Mouse (Mus musculus): ENCODE measurements around the gene Ncoa1. TPM values are rescaled to one million over a fixed set of nuclear protein-coding genes. Genes with fewer than 3 reads are reported as not detected.
"Not testable (repeated sequence)": the region's sequence is repeated elsewhere in the genome, so short reads cannot be mapped to it uniquely, and the experiment has no call there.

Gene Ncoa1
- total RNA-seq, 2 experiments from 2014 or later = 142 to 146 TPM

DNA sequence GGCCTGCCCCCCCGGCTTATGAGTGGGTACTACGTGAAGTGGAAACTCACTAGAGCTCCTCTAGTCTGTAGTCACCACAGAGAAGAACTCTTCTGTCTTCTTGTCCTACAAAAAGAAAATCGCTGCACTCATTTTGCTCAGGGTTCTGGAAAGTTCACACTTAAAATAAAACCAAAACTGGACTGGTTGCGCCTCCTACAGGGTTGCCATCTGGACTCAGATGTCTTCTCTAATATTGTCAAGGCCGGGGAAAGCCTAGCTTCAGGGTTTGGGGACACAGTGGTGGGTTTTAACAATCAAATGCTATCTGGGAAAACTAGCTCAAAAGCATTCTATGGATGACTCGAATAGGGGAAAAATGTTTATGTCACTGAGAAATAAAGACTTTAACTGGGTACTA lies 227.2 kb downstream of the Ncoa1 start:
- no peak overlapping the region for H3K27ac ChIP-seq
- TF ChIP-seq CTCF (conservative IDR thresholded peaks at IDR 0.05) = 0 out of 2 replicates have a peak, but pooled peaks have one; percentile 8

GRCm38 (mm10) chr12:4245742-4246141 lies 231.2 kb downstream of the Ncoa1 start:
- no peak for TF ChIP-seq CTCF (conservative IDR thresholded peaks at IDR 0.05)
- DNase-seq (ENCODE audit: low spot score in 2 of 2) = no peak
- H3K27ac ChIP-seq = no peak overlapping the region
- H3K4me3 ChIP-seq = no peak overlapping the region

More for the DNA sequence above, 227.2 kb downstream of the Ncoa1 start:
- H3K4me3 ChIP-seq = no peak overlapping the region
- no peak for DNase-seq (ENCODE audit: low spot score in 2 of 2)

GRCm38 (mm10) chr12:4243805-4244204 lies 233.2 kb downstream of the Ncoa1 start:
- TF ChIP-seq CTCF (conservative IDR thresholded peaks at IDR 0.05) = no peak
- no peak overlapping the region for H3K4me3 ChIP-seq
- DNase-seq (ENCODE audit: low spot score in 2 of 2) = no peak
- H3K27ac ChIP-seq = no peak overlapping the region

- DNase-seq (ENCODE audit: low spot score in 2 of 2) = not testable (repeated sequence)
Measured at GRCm38 (mm10) chr12:4240281-4240680, 236.7 kb downstream of the Ncoa1 start.

DNA sequence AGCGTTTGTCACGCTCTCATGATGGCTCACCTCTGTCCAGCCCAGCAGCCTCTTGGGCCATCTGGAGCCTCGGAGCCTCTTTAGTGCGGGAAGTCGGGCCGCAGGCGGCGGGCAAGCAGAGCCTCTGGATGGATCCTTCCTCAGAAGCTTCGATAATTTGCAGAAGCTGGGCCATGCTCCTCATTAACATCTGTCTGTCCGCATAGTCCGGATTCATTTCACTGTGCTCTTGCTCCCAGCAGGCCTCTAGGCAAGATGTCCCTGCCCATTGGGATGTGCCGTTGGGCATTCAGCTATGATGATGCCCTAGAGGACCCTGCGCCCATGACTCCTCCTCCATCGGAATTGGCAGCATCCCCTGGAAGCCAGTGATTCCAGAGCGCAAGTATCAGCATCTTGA lies 239.5 kb downstream of the Ncoa1 start:
- H3K27ac ChIP-seq = no peak overlapping the region
- TF ChIP-seq CTCF (conservative IDR thresholded peaks at IDR 0.05) = no peak
- no peak for DNase-seq (ENCODE audit: low spot score in 2 of 2)
- no peak overlapping the region for H3K4me3 ChIP-seq

More at GRCm38 (mm10) chr12:4240281-4240680, 236.7 kb downstream of the Ncoa1 start:
- H3K27ac ChIP-seq, H3K4me3 ChIP-seq: not testable (repeated sequence)

- peak within 1 kb of the TSS; percentile 77 for H3K4me3 ChIP-seq
- peak; percentile 89 to 97 for DNase-seq (ENCODE audit: low spot score in 2 of 2)
- peak; percentile 16 for TF ChIP-seq CTCF (conservative IDR thresholded peaks at IDR 0.05)
- H3K27ac ChIP-seq = peak within 1 kb of the TSS; percentile 100
Measured at GRCm38 (mm10) chr12:4233572-4234508, 243.1 kb downstream of the Ncoa1 start, which contains the start of the genes Ptrhd1 and Cenpo. Ptrhd1 (plus strand) TSS chr12:4234027. Cenpo (minus strand) TSS chr12:4234294.

DNA sequence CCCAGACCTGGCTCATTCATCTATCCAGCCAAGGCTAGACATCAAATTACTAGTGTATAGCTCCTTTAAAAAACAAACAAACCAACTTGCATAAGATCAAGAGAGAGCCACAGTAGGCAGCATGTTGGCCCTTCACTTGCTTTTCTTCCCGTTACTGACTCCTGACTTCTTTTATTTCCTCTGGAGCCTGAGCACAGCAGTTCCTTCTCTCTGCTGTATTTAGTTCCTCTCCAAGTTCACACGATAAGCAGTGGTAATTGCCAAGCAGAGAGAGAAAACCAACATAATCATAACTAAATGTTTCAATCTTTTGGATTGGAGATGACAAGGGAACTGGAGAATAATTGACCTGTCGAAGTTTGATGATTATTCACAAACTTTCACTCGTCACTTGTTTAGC lies 244.2 kb downstream of the Ncoa1 start:
- Histone ChIP-seq H3K27ac (no peak overlapping the region), H3K4me3 (no peak overlapping the region)
- no peak for DNase-seq (ENCODE audit: low spot score in 2 of 2)
- TF ChIP-seq CTCF (conservative IDR thresholded peaks at IDR 0.05) = no peak

GRCm38 (mm10) chr12:4230156-4230555 lies 246.8 kb downstream of the Ncoa1 start:
- Histone ChIP-seq H3K27ac (no peak overlapping the region), H3K4me3 (no peak overlapping the region)
- no peak for DNase-seq (ENCODE audit: low spot score in 2 of 2)
- TF ChIP-seq CTCF (conservative IDR thresholded peaks at IDR 0.05) = no peak

DNA sequence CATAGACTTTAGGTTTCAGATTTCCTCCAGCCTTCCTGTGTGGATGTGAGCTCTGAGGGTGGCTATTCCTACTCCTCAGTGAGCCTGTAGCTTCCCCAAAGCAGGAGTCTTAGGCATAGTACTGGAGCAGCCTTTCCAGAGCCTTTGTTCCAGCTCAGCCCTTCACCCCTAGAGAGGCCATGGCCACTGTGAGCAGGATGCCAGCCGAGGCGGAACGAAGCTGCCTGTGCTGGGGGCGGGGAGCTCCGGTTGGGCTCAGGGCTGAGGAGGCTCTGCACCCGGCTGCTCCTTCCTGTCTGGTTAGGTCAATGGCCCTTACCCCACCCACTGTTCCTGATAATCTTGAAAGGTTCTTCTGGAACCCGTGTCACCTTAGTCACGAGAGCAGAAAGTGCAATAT lies 264.1 kb downstream of the Ncoa1 start:
- no peak for TF ChIP-seq CTCF (conservative IDR thresholded peaks at IDR 0.05)
- Histone ChIP-seq H3K27ac (no peak overlapping the region), H3K4me3 (no peak overlapping the region)
- DNase-seq (ENCODE audit: low spot score in 2 of 2) = no peak

GRCm38 (mm10) chr12:4211174-4211573 lies 265.8 kb downstream of the Ncoa1 start:
- TF ChIP-seq CTCF (conservative IDR thresholded peaks at IDR 0.05) = no peak
- H3K4me3 ChIP-seq = no peak overlapping the region
- no peak for DNase-seq (ENCODE audit: low spot score in 2 of 2)

DNA sequence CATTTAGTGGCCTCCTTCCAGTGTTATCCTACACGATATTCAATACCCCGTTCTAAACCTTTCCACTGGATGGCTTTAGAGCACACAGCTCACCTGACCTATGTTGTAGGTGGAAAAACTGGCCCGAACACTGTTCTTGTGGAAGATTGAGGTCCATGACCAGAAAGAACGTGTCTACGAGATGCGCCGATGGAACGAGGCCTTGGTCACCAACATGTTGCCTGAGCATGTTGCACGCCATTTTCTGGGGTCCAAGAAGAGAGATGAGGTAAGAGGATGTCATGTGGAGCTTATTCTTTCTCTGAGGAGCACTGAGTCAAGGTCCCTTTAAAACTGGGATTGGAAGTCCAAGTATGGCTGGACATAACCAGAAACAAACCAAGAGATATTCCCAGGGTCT lies 267.8 kb downstream of the Ncoa1 start:
- Histone ChIP-seq H3K4me3 (no peak overlapping the region), H3K27ac (no peak overlapping the region)
- no peak for TF ChIP-seq CTCF (conservative IDR thresholded peaks at IDR 0.05)
- no peak for DNase-seq (ENCODE audit: low spot score in 2 of 2)

More at GRCm38 (mm10) chr12:4211174-4211573, 265.8 kb downstream of the Ncoa1 start:
- no peak overlapping the region for H3K27ac ChIP-seq

GRCm38 (mm10) chr12:4208405-4209133 lies 268.4 kb downstream of the Ncoa1 start:
- H3K4me3 ChIP-seq = no peak overlapping the region
- peak; percentile 90 for TF ChIP-seq CTCF (conservative IDR thresholded peaks at IDR 0.05)
- no peak overlapping the region for H3K27ac ChIP-seq
- peak; percentile 61 to 70 for DNase-seq (ENCODE audit: low spot score in 2 of 2)

DNA sequence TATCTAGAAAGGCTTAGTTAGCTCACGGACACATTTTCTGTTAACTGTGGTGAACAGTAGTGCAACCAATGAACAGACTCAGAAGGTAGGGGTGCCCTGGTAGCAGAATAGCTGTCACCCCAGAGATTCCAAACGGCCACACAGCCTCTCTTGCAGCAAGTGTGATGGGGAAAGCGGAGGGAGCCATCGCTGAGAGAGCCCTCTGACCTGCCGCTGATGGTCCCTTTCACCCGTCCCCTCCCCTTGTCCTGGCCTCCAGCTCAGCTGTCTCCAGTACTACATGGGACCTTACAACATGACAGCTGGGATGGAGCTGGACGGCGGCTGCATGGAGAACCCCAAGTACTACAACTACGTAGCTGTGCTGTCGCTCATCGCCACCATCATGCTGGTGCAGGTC lies 270.9 kb downstream of the Ncoa1 start:
- no peak for DNase-seq (ENCODE audit: low spot score in 2 of 2)
- Histone ChIP-seq H3K27ac (no peak overlapping the region), H3K4me3 (no peak overlapping the region)
- no peak for TF ChIP-seq CTCF (conservative IDR thresholded peaks at IDR 0.05)

Measured in layer of hippocampus, adult 2 months (tissue).